Mouse (Mus musculus) testis, postnatal 14 days (tissue): ENCODE measurements around the gene Phb2.

Experiments used
- DNase-seq: peaks from one replicate; pipeline ENCODE4 v3.0.0; 2021; ENCODE audit warnings: low spot score

Phb2 gene

DNA sequence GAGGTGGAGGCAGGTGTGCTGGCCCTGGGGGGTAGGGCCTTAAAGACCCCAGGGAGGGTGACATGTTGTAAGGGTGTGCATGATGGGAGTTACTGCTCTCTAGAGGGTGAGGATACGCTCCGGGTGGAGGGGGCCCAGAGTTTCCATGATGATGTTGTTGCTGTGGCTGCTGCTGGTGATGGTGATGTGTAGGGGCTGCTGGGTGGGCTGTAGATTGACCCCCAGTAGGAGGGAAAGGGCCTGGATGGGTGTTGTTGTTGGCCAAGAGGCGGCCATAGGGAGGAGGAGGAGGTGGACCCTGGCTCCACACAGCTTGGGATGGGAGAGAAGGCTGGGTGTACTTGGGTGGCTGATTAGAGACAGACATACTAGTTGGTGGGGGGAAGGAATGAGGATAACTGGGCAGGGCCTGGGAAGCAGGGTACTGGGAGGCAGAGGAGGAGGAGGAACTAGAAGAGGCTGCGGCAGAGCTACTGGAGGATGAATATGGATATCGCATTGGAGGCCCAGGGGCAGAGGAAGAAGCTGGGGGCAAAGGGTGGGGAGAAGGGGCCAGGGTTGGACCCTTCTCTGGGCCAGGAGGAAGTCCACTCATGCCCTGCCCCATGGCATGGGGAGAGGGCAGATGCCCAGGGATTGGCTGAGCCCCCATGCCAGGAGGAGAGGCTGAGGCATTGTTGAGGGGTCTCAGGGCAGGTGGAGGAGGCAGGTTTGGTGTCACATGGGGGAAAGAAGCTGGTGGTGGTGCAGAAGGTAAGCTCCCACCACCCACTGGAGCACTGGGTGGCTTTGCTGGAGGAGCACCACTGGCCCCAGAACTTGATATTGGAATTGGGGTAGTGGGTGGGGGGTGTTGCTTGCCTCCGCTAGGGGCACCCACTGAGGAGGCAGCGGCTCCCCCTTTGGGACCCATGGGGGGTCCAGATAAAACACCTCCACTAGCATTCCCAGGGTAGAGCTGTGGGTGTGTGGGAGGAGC is 34.8 kb downstream of the Phb2 start:
- DNase-seq, result no peak

DNA sequence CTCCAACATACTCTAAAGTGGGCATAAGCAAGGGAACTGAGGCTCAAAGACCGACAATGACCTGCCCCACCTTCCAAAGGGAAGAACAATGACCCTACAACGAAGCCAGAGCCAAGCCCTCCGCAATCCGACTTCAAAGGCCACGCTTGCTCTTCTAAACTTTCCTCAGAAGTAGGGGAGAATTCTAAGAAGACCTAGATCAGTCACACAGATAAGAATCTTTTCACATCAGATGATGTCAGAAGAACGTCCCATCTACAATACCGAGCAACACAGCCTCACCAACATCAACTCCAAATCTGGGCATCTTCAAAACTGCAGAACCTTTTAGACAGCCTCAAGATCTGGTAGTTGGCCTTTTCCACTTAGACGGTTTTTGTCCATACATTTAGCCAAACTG is 38.3 kb downstream of the Phb2 start:
- DNase-seq, result no peak

DNA sequence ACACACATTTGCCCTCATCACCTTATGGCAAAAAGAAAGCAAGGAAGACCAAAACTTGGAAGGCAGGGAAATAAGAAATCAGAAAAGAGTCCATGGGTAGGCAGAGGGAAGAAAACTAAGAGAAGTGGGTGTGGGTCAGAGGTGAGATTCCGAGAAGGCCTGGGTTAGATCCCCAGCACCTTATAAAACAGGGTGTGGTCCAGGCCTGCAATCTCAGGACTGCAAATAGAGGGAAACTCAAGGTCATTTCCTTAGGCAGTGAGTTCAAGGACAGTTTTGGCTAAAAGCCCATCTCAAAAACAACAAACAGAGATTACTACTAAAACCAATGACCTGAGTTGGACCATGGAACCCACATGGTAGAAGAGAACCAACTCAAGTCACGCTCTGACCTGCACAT is 41.7 kb downstream of the Phb2 start:
- no peak for DNase-seq

DNA sequence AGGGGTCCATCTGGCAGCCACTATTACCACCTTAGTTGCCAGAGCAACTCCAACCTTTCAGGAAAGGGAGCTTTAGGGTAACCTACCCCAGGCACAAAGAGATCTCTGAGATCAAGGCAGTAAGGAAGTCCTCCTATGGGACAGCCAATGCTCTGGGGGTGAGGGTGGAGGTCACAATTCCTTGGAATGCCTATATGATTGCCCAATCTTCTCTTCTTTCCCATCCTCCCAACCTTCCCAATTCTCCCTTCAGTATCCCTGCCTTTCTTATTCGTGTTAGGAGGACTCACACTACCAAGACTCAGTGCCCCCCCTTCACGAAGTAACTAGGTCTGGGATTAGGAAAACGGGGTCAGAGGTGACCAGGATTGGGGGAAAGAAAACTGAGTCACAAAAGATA is 43.2 kb downstream of the Phb2 start:
- no peak for DNase-seq

DNA sequence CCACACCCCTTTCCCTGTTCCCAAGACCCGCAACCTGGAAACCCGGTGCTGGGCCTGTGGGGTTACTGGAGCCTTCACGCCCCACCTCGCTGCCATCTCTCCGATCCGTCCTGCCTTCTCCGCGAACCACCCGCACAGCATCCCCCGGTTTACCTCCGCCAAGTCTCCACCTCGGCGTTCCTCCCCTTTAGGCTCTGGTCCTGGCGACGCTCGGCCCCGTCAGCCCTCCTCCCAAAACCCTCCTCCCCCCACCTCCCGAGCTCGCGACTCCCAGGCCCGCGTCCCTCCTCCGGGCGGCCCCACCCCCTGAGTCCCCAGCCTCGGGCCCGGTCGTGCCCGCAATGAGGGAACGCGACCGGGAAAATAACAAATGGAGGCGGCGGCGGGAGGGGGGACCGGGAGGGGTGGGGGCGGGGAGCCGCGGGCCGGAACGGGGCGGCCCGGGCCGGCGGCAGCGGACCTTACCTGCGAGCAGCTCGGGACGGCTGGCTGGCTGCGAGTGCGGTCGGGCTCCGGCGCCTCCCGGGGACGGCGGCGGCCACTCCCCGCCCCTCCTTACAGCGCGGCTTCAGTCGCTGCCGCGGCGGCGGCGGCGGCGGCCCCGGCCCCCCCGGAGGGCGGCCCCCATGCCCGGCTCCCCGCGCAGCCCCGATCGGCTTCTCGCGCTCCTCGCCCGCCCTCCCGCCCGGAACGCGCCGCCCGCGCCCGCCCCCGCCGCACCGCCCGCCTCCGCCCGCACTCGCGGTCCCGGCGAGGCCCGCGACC is 43.9 kb downstream of the Phb2 start, which contains the start of the genes Gm45234 and Atn1:
Gm45234 (minus strand) TSS at position 191 of the 765 bp plus-strand sequence.
Atn1 (minus strand) TSS at position 694 of the 765 bp plus-strand sequence.
- peak; percentile 72 for DNase-seq

DNA sequence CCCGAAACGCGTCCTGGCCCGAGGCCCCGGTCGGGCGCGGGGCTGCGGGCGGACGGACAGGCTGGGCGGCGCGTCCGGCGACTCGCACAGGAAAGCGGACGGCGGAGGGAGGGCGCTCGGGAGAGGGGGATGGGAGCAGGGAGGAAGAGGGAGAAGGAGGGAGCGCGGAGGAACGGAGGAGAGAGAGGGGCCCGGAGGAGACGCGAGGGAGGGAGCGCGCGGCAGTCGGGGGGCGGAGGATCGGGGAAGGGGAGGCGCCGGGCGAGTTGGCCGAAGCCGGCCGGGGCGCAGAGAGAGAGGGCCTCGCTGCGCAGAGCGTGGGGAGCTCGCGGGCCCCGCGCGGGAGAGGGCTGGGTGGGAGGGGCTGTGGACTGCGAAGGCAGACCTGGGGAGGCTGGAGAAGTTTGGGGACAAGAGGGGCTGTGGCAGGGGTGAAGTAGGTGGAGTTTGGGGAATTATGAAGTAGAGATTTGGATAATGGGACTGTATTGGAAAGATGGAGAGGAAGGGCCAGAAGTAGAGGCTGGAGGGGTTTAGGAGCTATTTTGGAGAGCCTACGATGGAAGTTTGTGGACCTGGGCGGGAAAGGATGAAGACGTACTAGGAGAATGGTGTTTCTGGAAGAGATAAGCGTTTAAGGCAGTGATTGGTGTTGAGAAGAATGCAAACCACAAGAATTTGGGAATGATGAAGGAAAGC is 44.7 kb downstream of the Phb2 start:
- DNase-seq, result peak; percentile 83

DNA sequence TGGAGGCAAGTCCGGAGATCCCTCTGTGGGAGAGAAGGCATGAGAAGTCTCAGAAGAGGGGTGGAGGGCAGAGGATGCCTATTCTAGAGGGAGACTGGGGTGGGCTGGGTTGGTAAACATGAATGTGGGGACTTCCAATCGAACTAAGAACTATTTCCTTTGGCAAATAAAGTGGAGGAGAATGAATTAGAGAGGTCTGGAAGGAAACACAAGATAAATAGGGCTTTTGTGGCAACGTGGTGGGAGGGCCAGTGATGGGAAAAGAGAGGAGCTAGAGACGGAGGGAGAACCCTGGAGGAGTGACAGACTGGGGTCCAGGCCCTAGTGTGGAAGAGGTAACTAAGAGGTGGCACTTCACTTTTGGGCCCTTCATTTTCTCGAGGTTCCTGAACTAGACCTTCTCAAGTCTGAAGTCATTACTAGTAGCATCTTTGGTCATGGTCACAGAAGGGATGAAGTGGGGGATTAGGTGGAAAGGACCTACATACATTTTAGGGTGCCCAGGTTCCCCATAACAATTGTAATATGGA is 45.3 kb downstream of the Phb2 start:
- DNase-seq, result no peak

DNA sequence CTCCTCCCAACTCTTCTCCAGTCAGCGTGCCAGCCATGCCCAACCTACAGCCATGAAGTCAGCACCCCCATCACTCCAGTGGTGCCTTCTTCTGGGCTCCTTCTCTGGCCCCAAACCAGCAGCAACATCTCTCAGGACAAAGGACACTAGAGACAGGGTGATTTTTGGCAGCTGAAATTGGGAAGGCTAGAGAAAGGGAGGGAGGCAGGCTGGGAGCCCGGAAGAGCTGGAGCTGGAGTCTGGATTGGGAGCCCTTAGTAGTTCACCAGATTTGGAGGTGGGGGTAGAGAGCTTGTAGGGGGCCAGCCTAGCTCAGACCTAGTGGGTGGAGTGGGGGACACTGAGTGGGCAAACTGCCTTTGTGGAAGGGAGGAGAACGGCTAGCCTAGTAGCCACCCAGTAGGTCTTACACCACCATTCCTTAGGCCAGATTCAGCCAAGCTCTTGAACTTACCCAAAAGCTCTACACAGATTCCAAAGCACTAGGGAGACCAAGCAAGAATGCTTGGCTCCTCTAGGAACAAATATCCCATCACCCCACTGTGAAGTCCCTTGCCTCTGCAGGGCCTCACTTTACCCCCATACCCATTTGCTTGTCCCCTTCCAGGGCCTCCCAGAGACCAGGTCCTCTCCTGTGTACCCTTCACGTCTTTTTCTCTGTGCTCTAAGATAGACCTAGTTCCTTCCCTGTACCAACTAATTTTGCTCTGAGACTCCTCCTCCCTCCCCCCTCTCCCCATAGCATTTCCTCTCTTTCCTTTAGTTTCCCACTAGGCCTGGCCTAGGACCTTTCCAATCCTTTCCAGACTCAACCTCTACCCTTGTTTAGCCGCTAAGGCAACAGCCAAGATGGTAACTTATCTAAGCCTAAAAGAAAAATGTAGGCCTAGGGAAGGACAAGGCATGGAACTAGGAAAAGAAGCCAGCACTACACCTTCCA is 46.0 kb downstream of the Phb2 start:
- DNase-seq, result no peak

DNA sequence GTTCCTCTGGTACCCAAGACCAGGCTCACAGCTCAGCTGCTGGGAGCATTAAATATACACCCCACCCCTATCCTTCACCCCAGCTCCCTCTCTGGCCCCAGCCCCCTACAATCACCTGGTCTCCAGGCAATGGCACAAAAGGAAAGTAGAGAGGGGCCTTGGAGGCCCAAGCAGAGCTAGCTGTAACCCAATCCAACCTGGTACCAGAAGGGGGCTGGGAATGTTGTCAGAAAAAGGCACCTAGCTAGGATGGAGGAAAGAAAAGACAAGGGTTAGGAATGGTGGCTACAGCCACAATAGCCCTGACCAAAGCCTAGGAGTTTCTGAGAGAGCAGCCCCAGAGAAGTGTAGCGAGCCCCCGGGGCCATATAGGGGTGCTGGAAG is 46.7 kb downstream of the Phb2 start:
- DNase-seq, result no peak

DNA sequence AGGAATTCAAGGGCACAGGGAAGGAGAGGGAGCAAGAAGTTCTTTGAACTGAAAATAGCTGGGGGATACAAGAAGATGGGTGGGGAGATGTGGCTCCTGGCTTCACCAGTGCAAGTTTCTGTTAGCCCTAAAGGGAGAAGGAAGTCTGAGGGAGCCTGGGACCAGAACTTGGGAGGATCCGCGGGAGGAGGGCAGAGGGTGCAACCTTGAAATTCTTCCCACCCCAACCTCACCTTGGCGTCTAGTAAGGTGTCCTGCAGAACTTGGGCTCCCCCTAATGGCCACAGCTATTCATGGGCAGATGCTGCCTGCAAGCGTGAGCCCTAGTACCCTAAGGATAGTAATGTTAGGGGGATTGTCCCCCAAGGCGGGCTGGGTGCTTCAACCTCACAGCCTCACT is 47.1 kb downstream of the Phb2 start:
- DNase-seq, result peak; percentile 84

DNA sequence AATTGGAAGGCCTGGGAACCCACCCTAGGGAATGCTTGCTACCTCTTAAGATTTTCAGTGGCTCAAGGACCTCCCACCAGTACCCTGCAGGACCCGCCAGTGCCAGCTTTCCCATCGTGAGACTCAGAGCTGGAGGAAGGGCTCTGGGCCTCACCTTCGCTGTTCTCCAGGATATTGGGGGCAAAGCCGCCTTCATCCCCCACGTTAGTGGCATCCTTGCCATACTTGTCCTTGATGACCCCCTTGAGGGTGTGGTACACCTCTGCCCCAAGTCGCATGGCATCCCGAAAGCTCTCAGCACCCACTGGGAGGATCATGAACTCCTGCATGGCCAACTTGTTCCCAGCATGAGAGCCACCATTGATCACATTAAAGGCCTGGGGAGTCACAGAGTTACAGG is 53.8 kb downstream of the Phb2 start:
- no peak for DNase-seq
